Mouse (Mus musculus): ENCODE results near the gene Smox. TPM values are rescaled to one million over a fixed set of nuclear protein-coding genes. Genes with fewer than 3 reads are reported as not detected.
A peak's percentile ranks its signal among the peaks of the same experiment; 100 is the strongest.

Gene Smox
- total RNA-seq (2012; rRNA removed) (1.9 and 2.2 TPM in 2 replicates), polyA plus RNA-seq (2012; ENCODE audit: insufficient read depth in 1 of 2, insufficient read length in 2 of 2, low read depth in 1 of 2, low replicate concordance in 2 of 2, missing spikeins in 1 of 2) (1 to 10 TPM in 1 of 2 experiments, not detected in 1; 5.5 TPM)

- Histone ChIP-seq H3K36me3 (ENCODE audit: control insufficient read depth in 1 of 2, insufficient read depth in 2 of 2, low read length in 2 of 2) (0 out of 4 replicates have a peak, but pooled peaks cover 0 to under 1% of the 10 kb centered on the region in 2 experiments), H3K4me1 (ENCODE audit: control insufficient read depth in 1 of 2, insufficient read depth in 2 of 2, low read length in 2 of 2) (peaks cover 0 to 2% of the 10 kb centered on the region in 2 experiments; a peak in 3 of 4 replicates), H3K4me3 (ENCODE audit: control insufficient read depth in 1 of 2, insufficient read depth in 1 of 2, low read depth in 2 of 2, low read length in 2 of 2) (peak within 1 kb of the TSS; percentile 58 to 90), H3K79me2 (ENCODE audit: control insufficient read depth, insufficient read depth, low read length, poor library complexity) (no peaks in the 10 kb centered on the region; the same call in 1 of the 2 replicates), H3K27ac (ENCODE audit: control insufficient read depth, low read depth, low read length) (no peak within 1 kb of the TSS), H3K27me3 (ENCODE audit: control insufficient read depth in 1 of 2, insufficient read depth in 2 of 2, low read length in 2 of 2) (peaks cover 9% of the 10 kb centered on the region in 2 experiments), H3K9ac (ENCODE audit: control insufficient read depth, low read depth, low read length, poor library complexity, severe bottlenecking) (peak within 1 kb of the TSS; percentile 69), H3K9me3 (replicated peaks; ENCODE audit: insufficient read depth, low read length) (no peaks in the 10 kb centered on the region)
- DNase-seq (ENCODE audit: low read depth, low spot score) = no peak
- no peak for TF ChIP-seq MAFK (IDR thresholded peaks at IDR 0.05; ENCODE audit: borderline replicate concordance, low read depth, low read length)
- TF ChIP-seq USF1 (IDR thresholded peaks at IDR 0.05; ENCODE audit: low read depth, low read length) = no peak
- TF ChIP-seq BHLHE40 (IDR thresholded peaks at IDR 0.05; ENCODE audit: borderline replicate concordance, low read depth, low read length) = no peak
- TF ChIP-seq RCOR1 (IDR thresholded peaks at IDR 0.05; ENCODE audit: low read depth, low read length) = no peak
- no peak for TF ChIP-seq ZKSCAN1 (IDR thresholded peaks at IDR 0.05; ENCODE audit: low read depth, low read length)
- TF ChIP-seq CHD1 (IDR thresholded peaks at IDR 0.05; ENCODE audit: low read depth, low read length) = no peak
- no peak for TF ChIP-seq POLR2AphosphoS2 (IDR thresholded peaks at IDR 0.05; ENCODE audit: low read length)
- no peak for TF ChIP-seq EP300 (IDR thresholded peaks at IDR 0.05; ENCODE audit: low read depth in 1 of 2, low read length in 2 of 2)
- TF ChIP-seq POLR2A (IDR thresholded peaks at IDR 0.05; ENCODE audit: control insufficient read depth in 1 of 2, insufficient read depth in 1 of 2, low read depth in 1 of 2, low read length in 2 of 2, poor library complexity in 1 of 2) = no peak
- TF ChIP-seq SIN3A (IDR thresholded peaks at IDR 0.05; ENCODE audit: low read length) = no peak
- no peak for TF ChIP-seq ZMIZ1 (IDR thresholded peaks at IDR 0.05; ENCODE audit: low read depth, low read length)
Measured at GRCm38 (mm10) chr2:131491196-131491595, at the start of gene Smox. TSS of gene Smox (plus strand) at chr2:131491496.

DNA sequence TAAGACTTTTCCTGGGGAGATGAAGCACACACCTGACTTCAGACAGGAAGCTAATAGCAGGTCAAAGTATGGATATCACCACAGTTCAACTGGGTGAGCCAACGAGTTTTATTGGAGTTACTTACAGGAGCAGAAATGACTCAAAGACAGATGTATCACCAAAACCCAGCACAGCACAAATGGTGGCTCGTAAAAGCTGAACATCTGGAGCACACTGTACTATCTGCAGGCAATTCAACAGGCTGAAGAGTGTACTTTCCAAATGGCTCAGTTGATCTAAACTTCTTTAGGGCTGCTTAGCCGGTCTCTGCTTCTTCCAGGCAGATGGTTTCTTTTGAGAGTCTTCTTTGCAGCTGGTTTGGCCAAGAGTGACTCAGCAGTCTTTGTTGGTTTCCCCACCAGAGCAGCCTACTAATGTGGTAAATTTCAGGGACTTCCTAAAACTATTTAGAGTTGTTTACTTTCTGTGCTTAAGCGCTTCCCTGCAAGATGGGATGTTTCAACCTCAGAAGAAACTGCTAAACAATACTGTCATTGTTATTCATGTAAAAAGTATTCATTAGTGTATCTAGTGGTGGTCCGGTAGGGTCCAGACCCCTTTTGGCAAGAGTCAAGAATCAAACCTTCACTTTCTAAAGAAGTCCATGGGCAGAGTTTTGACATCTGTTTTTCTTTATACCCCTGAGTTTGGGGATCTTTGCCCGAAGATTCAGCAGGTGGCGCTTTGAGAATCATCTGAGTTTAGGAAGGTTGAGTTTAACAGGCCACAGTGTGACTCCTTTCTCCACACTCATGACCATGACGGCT lies 48.0 kb upstream of the Smox start:
- TF ChIP-seq SMC3 (IDR thresholded peaks at IDR 0.05; ENCODE audit: low read depth, low read length) (0 out of 2 replicates have a peak, but pooled peaks have one; percentile 5), KAT2A (conservative IDR thresholded peaks at IDR 0.05; ENCODE audit: low read depth, low read length) (no peak), ELF1 (IDR thresholded peaks at IDR 0.05; ENCODE audit: low read depth, low read length) (no peak)
- no peaks in the 10 kb centered on the region for H3K79me2 ChIP-seq (ENCODE audit: control insufficient read depth, insufficient read depth, low read length, poor library complexity)
- no peaks in the 10 kb centered on the region for H3K4me1 ChIP-seq (ENCODE audit: control insufficient read depth in 1 of 2, insufficient read depth in 2 of 2, low read length in 2 of 2)
- no peaks in the 10 kb centered on the region for H3K36me3 ChIP-seq (ENCODE audit: control insufficient read depth in 1 of 2, insufficient read depth in 2 of 2, low read length in 2 of 2)
- peak; percentile 23 for DNase-seq (ENCODE audit: low read depth, low spot score)
- no peaks in the 10 kb centered on the region for H3K27me3 ChIP-seq (ENCODE audit: control insufficient read depth in 1 of 2, insufficient read depth in 2 of 2, low read length in 2 of 2)
- no peak overlapping the region for H3K9ac ChIP-seq (ENCODE audit: control insufficient read depth, low read depth, low read length, poor library complexity, severe bottlenecking)
- H3K27ac ChIP-seq (ENCODE audit: control insufficient read depth, low read depth, low read length) = no peak overlapping the region
- H3K9me3 ChIP-seq (replicated peaks; ENCODE audit: insufficient read depth, low read length) = no peaks in the 10 kb centered on the region
- H3K4me3 ChIP-seq (ENCODE audit: control insufficient read depth in 1 of 2, insufficient read depth in 1 of 2, low read depth in 2 of 2, low read length in 2 of 2) = no peak overlapping the region
